ENCODE assay signal across 21 mouse cellular contexts in genomic region chr12:39587204-39587909, GRCm38 (mm10).
DNase-seq lines count a peak whose midpoint lies in the region; ATAC-seq and TF ChIP-seq lines count a peak whose summit lies in the region.
"Had no signal": no experiment of that assay in that cellular context is flagged by ENCODE, and none has a peak within 500 bp of the region (broad histone marks: within the 10 kb centered on the region; RNA-seq: fewer than 3 reads in every experiment).

No protein-coding gene starts in this region.

- no peak overlapping the region for H3K4me2 ChIP-seq in hindbrain, embryonic 13.5 days
- H3K4me2 ChIP-seq in hindbrain, embryonic 11.5 days (replicated peaks; ENCODE audit: low read depth, low read length): no peak overlapping the region
- H3K4me2 ChIP-seq in neural tube, embryonic 13.5 days: no peak overlapping the region
- H3K4me2 ChIP-seq in forebrain, postnatal 0 days (ENCODE audit: low read depth): no peak overlapping the region
- no peak overlapping the region for H3K4me2 ChIP-seq in neural tube, embryonic 15.5 days
- H3K4me2 ChIP-seq: embryonic facial prominence, embryonic 15.5 days; intestine, embryonic 15.5 days had no signal

- no peaks in the 10 kb centered on the region for H3K4me1 ChIP-seq in hindbrain, embryonic 13.5 days (replicated peaks)
- H3K4me1 ChIP-seq in hindbrain, embryonic 11.5 days (replicated peaks; ENCODE audit: control insufficient read depth, insufficient read depth, low read length): no peaks in the 10 kb centered on the region
- H3K4me1 ChIP-seq in neural tube, embryonic 13.5 days (replicated peaks): peaks cover 4% of the 10 kb centered on the region
- no peaks in the 10 kb centered on the region for H3K4me1 ChIP-seq in forebrain, postnatal 0 days (ENCODE audit: insufficient read depth)
- H3K4me1 ChIP-seq in neural tube, embryonic 15.5 days: peaks cover 6% of the 10 kb centered on the region; the same call in 1 of the 2 replicates
- H3K4me1 ChIP-seq: embryonic facial prominence, embryonic 15.5 days; intestine, embryonic 15.5 days had no signal

- TF ChIP-seq CTCF in forebrain, postnatal 0 days (IDR thresholded peaks at IDR 0.05; ENCODE audit: low read depth): no peak

- 0 out of 2 replicates have a peak, but pooled peaks have one; percentile 36 for ATAC-seq in hindbrain, embryonic 13.5 days (ENCODE audit: low FRiP score)
- no peak for ATAC-seq in hindbrain, embryonic 11.5 days (ENCODE audit: low FRiP score)
- peak; percentile 65; the same call in 1 of the 2 replicates for ATAC-seq in neural tube, embryonic 13.5 days (ENCODE audit: low read depth)
- peak; percentile 93 for ATAC-seq in forebrain, postnatal 0 days
- peak; percentile 69; the same call in 1 of the 2 replicates for ATAC-seq in neural tube, embryonic 15.5 days (ENCODE audit: low FRiP score)
- ATAC-seq: intestine, embryonic 15.5 days had no signal

- WGBS in hindbrain, embryonic 13.5 days: 47% methylated on average over 5 of the region's 5 CpGs
- WGBS in hindbrain, embryonic 11.5 days: 67% methylated on average over 5 of the region's 5 CpGs
- 44% methylated on average over 5 of the region's 5 CpGs for WGBS in neural tube, embryonic 13.5 days
- 29% methylated on average over 5 of the region's 5 CpGs for WGBS in forebrain, postnatal 0 days
- 35% methylated on average over 5 of the region's 5 CpGs for WGBS in neural tube, embryonic 15.5 days

- no peak overlapping the region for H3K4me3 ChIP-seq in hindbrain, embryonic 13.5 days
- H3K4me3 ChIP-seq in hindbrain, embryonic 11.5 days (ENCODE audit: low read depth, low read length): no peak overlapping the region
- no peak overlapping the region for H3K4me3 ChIP-seq in neural tube, embryonic 13.5 days
- H3K4me3 ChIP-seq in forebrain, postnatal 0 days (ENCODE audit: low read depth, low read length): no peak overlapping the region
- no peak overlapping the region for H3K4me3 ChIP-seq in neural tube, embryonic 15.5 days (replicated peaks)
- H3K4me3 ChIP-seq: embryonic facial prominence, embryonic 15.5 days; heart, adult 2 months; intestine, embryonic 15.5 days had no signal

- H3K9me3 ChIP-seq in hindbrain, embryonic 13.5 days: no peaks in the 10 kb centered on the region
- no peaks in the 10 kb centered on the region for H3K9me3 ChIP-seq in hindbrain, embryonic 11.5 days (ENCODE audit: control insufficient read depth, low read length)
- H3K9me3 ChIP-seq in neural tube, embryonic 13.5 days: no peaks in the 10 kb centered on the region
- H3K9me3 ChIP-seq in forebrain, postnatal 0 days (ENCODE audit: low read length): no peaks in the 10 kb centered on the region
- H3K9me3 ChIP-seq in neural tube, embryonic 15.5 days (replicated peaks): no peaks in the 10 kb centered on the region
- H3K9me3 ChIP-seq: embryonic facial prominence, embryonic 15.5 days; intestine, embryonic 15.5 days had no signal

- no peak overlapping the region for H3K9ac ChIP-seq in hindbrain, embryonic 13.5 days
- H3K9ac ChIP-seq in hindbrain, embryonic 11.5 days (ENCODE audit: low read depth, low read length): no peak overlapping the region
- no peak overlapping the region for H3K9ac ChIP-seq in neural tube, embryonic 13.5 days
- H3K9ac ChIP-seq in forebrain, postnatal 0 days: no peak overlapping the region
- H3K9ac ChIP-seq in neural tube, embryonic 15.5 days (replicated peaks): no peak overlapping the region
- H3K9ac ChIP-seq: embryonic facial prominence, embryonic 15.5 days; intestine, embryonic 15.5 days had no signal

- no peaks in the 10 kb centered on the region for H3K36me3 ChIP-seq in hindbrain, embryonic 13.5 days
- H3K36me3 ChIP-seq in hindbrain, embryonic 11.5 days (ENCODE audit: control insufficient read depth, insufficient read depth, low read length): no peaks in the 10 kb centered on the region
- H3K36me3 ChIP-seq in neural tube, embryonic 13.5 days: no peaks in the 10 kb centered on the region
- H3K36me3 ChIP-seq in forebrain, postnatal 0 days (ENCODE audit: insufficient read depth): no peaks in the 10 kb centered on the region
- H3K36me3 ChIP-seq in neural tube, embryonic 15.5 days: no peaks in the 10 kb centered on the region
- H3K36me3 ChIP-seq: embryonic facial prominence, embryonic 15.5 days; intestine, embryonic 15.5 days had no signal

- H3K27me3 ChIP-seq in hindbrain, embryonic 13.5 days: no peaks in the 10 kb centered on the region
- no peaks in the 10 kb centered on the region for H3K27me3 ChIP-seq in hindbrain, embryonic 11.5 days (ENCODE audit: control insufficient read depth, insufficient read depth, low read length)
- no peaks in the 10 kb centered on the region for H3K27me3 ChIP-seq in neural tube, embryonic 13.5 days
- no peaks in the 10 kb centered on the region for H3K27me3 ChIP-seq in forebrain, postnatal 0 days (ENCODE audit: insufficient read depth, low read length)
- no peaks in the 10 kb centered on the region for H3K27me3 ChIP-seq in neural tube, embryonic 15.5 days (replicated peaks)
- H3K27me3 ChIP-seq: embryonic facial prominence, embryonic 15.5 days; intestine, embryonic 15.5 days had no signal

- no peak for DNase-seq in hindbrain, embryonic 11.5 days (ENCODE audit: low spot score)
- no peak for DNase-seq in neural tube, embryonic 10.5 days (ENCODE audit: extremely low spot score, low spot score)
- DNase-seq in forebrain, postnatal 0 days: peak; percentile 52
- no peak for DNase-seq in adrenal gland, adult 18-20 months (ENCODE audit: low spot score in 2 of 2)
- DNase-seq: adrenal gland, adult 8-10 months; cerebellum, adult 11 months; cerebellum, postnatal 14 days; gastrocnemius, postnatal 14 days; heart, adult 2 months; heart, postnatal 36 days; kidney, adult 9 months; kidney, postnatal 25 days; left cerebral cortex, postnatal 4 days; liver; lung, postnatal 10 days; thymus, adult 2 months had no signal

- no peak overlapping the region for H3K27ac ChIP-seq in hindbrain, embryonic 13.5 days
- no peak overlapping the region for H3K27ac ChIP-seq in hindbrain, embryonic 11.5 days (ENCODE audit: low read depth, low read length)
- H3K27ac ChIP-seq in neural tube, embryonic 13.5 days (replicated peaks): peak overlapping the region; percentile 54
- H3K27ac ChIP-seq in forebrain, postnatal 0 days (ENCODE audit: low read depth, low read length): peak overlapping the region; percentile 6; the same call in 1 of the 2 replicates
- 0 out of 2 replicates have a peak overlapping the region, but pooled peaks have one; percentile 20 for H3K27ac ChIP-seq in neural tube, embryonic 15.5 days (replicated peaks)
- H3K27ac ChIP-seq: embryonic facial prominence, embryonic 15.5 days; heart, adult 2 months; intestine, embryonic 15.5 days had no signal

Comparison
In these comparisons a context has a peak if more than half of its experiments do, and no peak if none do; other contexts are left out.
1. H3K27ac ChIP-seq: peak in neural tube, embryonic 13.5 days (single experiment), forebrain, postnatal 0 days (single experiment) and neural tube, embryonic 15.5 days (single experiment); none in hindbrain, embryonic 13.5 days (single experiment) and hindbrain, embryonic 11.5 days (single experiment).